9 mouse cellular contexts compared by ENCODE assay signal in genomic region chr16:32330876-32331670, GRCm38 (mm10). TPM values are rescaled to one million over a fixed set of nuclear protein-coding genes. Genes with fewer than 3 reads are reported as not detected.
DNase-seq lines count a peak whose midpoint lies in the region; ATAC-seq and TF ChIP-seq lines count a peak whose summit lies in the region.
"Had no signal": no experiment of that assay in that cellular context is flagged by ENCODE, and none has a peak within 500 bp of the region (broad histone marks: within the 10 kb centered on the region; RNA-seq: fewer than 3 reads in every experiment).

No protein-coding gene starts in this region.

- H3K27me3 ChIP-seq in embryonic facial prominence, embryonic 12.5 days, result no peaks in the 10 kb centered on the region
- no peaks in the 10 kb centered on the region for H3K27me3 ChIP-seq in hindbrain, embryonic 15.5 days
- no peaks in the 10 kb centered on the region for H3K27me3 ChIP-seq in myocyte (ENCODE audit: control insufficient read depth, insufficient read depth, insufficient read length)

- H3K9ac ChIP-seq in embryonic facial prominence, embryonic 12.5 days, result no peak overlapping the region
- peak overlapping the region; percentile 41; the same call in 1 of the 2 replicates for H3K9ac ChIP-seq in hindbrain, embryonic 15.5 days

- H3K36me3 ChIP-seq in embryonic facial prominence, embryonic 12.5 days, result no peaks in the 10 kb centered on the region
- H3K36me3 ChIP-seq in hindbrain, embryonic 15.5 days, result no peaks in the 10 kb centered on the region
- H3K36me3 ChIP-seq in myocyte (ENCODE audit: control insufficient read depth, insufficient read depth), result no peaks in the 10 kb centered on the region

- WGBS in embryonic facial prominence, embryonic 12.5 days, result 49% methylated on average over 9 of the region's 9 CpGs
- 62% methylated on average over 9 of the region's 9 CpGs for WGBS in hindbrain, embryonic 15.5 days

- H3K79me2 ChIP-seq in myocyte (ENCODE audit: control insufficient read depth, insufficient read depth), result peaks cover 31% of the 10 kb centered on the region

- H3K9me3 ChIP-seq in embryonic facial prominence, embryonic 12.5 days, result no peaks in the 10 kb centered on the region
- no peaks in the 10 kb centered on the region for H3K9me3 ChIP-seq in hindbrain, embryonic 15.5 days

- H3K4me2 ChIP-seq in embryonic facial prominence, embryonic 12.5 days (replicated peaks), result peak overlapping the region; percentile 51
- peak overlapping the region; percentile 56 for H3K4me2 ChIP-seq in hindbrain, embryonic 15.5 days
- H3K4me2 ChIP-seq in myocyte (ENCODE audit: low read depth), result peak overlapping the region; percentile 73

- H3K4me1 ChIP-seq in embryonic facial prominence, embryonic 12.5 days, result 0 out of 2 replicates have a peak, but pooled peaks cover 3% of the 10 kb centered on the region
- H3K4me1 ChIP-seq in hindbrain, embryonic 15.5 days (replicated peaks), result peaks cover 31% of the 10 kb centered on the region

- no peak for ATAC-seq in embryonic facial prominence, embryonic 12.5 days (ENCODE audit: insufficient number of reproducible peaks, insufficient read depth, low FRiP score, low TSS enrichment)
- no peak for ATAC-seq in hindbrain, embryonic 15.5 days (ENCODE audit: low FRiP score, low read depth)
- no peak for ATAC-seq in inflammation-experienced regulatory T-cells, adult 6 months

- no peak for TF ChIP-seq POLR2A in myocyte (IDR thresholded peaks at IDR 0.05; ENCODE audit: insufficient read length, low read depth)

- DNase-seq in kidney, postnatal 4 days, result peak; percentile 49 to 61
- no peak for DNase-seq in kidney, adult 9 months
- DNase-seq in retina, postnatal 1 day, result no peak
- DNase-seq in left cerebral cortex, adult 18-20 months (ENCODE audit: low spot score in 2 of 2), result no peak

- H3K4me3 ChIP-seq in embryonic facial prominence, embryonic 12.5 days, result peak overlapping the region; percentile 99
- H3K4me3 ChIP-seq in hindbrain, embryonic 15.5 days, result peak overlapping the region; percentile 72
- H3K4me3 ChIP-seq in myocyte, result peak overlapping the region; percentile 88

- peak overlapping the region; percentile 69; the same call in 1 of the 2 replicates for H3K27ac ChIP-seq in embryonic facial prominence, embryonic 12.5 days
- H3K27ac ChIP-seq in hindbrain, embryonic 15.5 days (replicated peaks), result peak overlapping the region; percentile 93; the same call in 1 of the 2 replicates

- no peak overlapping the region for H3ac ChIP-seq in myocyte (ENCODE audit: control insufficient read depth, insufficient read length)

TF ChIP-seq in myocyte, 11 proteins besides CTCF, POLR2A, EP300 and RAD21:
- TF ChIP-seq TCF12 (IDR thresholded peaks at IDR 0.05; ENCODE audit: insufficient read depth, poor library complexity, severe bottlenecking) (no peak), TCF3 (IDR thresholded peaks at IDR 0.05; ENCODE audit: insufficient read length, low read depth) (no peak), USF1 (IDR thresholded peaks at IDR 0.05; ENCODE audit: low read depth) (no peak), CEBPB (IDR thresholded peaks at IDR 0.05; ENCODE audit: insufficient read depth, poor library complexity, severe bottlenecking) (no peak), REST (IDR thresholded peaks at IDR 0.05; ENCODE audit: insufficient read depth, insufficient read length) (no peak), POLR2AphosphoS2 (IDR thresholded peaks at IDR 0.05; ENCODE audit: insufficient read length, low read depth) (no peak), MYOG (IDR thresholded peaks at IDR 0.05; ENCODE audit: control insufficient read depth in 1 of 3, insufficient read depth in 1 of 3, insufficient read length in 2 of 3, low read depth in 2 of 3) (no peak), MAX (IDR thresholded peaks at IDR 0.05; ENCODE audit: low read depth) (no peak), MYOD1 (IDR thresholded peaks at IDR 0.05; ENCODE audit: control insufficient read depth in 1 of 3, insufficient read length in 2 of 3, low read depth in 2 of 3) (no peak), SRF (IDR thresholded peaks at IDR 0.05; ENCODE audit: control insufficient read depth, insufficient read length, low read depth) (no peak), E2F4 (IDR thresholded peaks at IDR 0.05; ENCODE audit: insufficient read depth) (no peak)

RNA-seq across cellular contexts. Expression of gene Ubxn7, which starts 1.0 kb away (rescaled TPM):
- 31.9 and 33.2 TPM in 2 replicates for polyA plus RNA-seq in embryonic facial prominence, embryonic 12.5 days (2016; fragmentation: Nextera tagmentation; extraction: Ambion mirVana)
- 19.1 and 23.0 TPM in 2 replicates for polyA plus RNA-seq in hindbrain, embryonic 15.5 days (2015; fragmentation: Nextera tagmentation; extraction: Ambion mirVana)
- 11.9 TPM for polyA plus RNA-seq in myocyte (2012; fragmentation: generic; extraction: Trizol)
- 10 to 100 TPM; 10.3 to 21.6 (median 16.3) TPM for polyA plus RNA-seq in inflammation-experienced regulatory T-cells, adult 6 months (2017; shearing (Covaris generic))
- total RNA-seq in left cerebral cortex, adult 18-20 months (2021), result 10 to 100 TPM; 48.1 to 51.9 TPM

RNA-seq across cellular contexts. Expression of gene Rnf168, which starts 53.8 kb away (rescaled TPM):
- polyA plus RNA-seq in embryonic facial prominence, embryonic 12.5 days (2016; fragmentation: Nextera tagmentation; extraction: Ambion mirVana), result 33.8 and 41.8 TPM in 2 replicates
- 26.9 TPM in 2 replicates for polyA plus RNA-seq in hindbrain, embryonic 15.5 days (2015; fragmentation: Nextera tagmentation; extraction: Ambion mirVana)
- 4.5 TPM for polyA plus RNA-seq in myocyte (2012; fragmentation: generic; extraction: Trizol)
- 10 to 100 TPM in 2 of 3 experiments, 1 to 10 TPM in 1; 7.9 to 11.2 (median 10.6) TPM for polyA plus RNA-seq in inflammation-experienced regulatory T-cells, adult 6 months (2017; shearing (Covaris generic))
- 10 to 100 TPM; 26.9 to 27.3 TPM for total RNA-seq in left cerebral cortex, adult 18-20 months (2021)

RNA-seq across cellular contexts. Expression of gene Smco1, which starts 59.8 kb away (rescaled TPM):
- polyA plus RNA-seq in embryonic facial prominence, embryonic 12.5 days (2016; fragmentation: Nextera tagmentation; extraction: Ambion mirVana), result 0.15 TPM in 1 of 2 replicates, not detected in the other
- polyA plus RNA-seq in hindbrain, embryonic 15.5 days (2015; fragmentation: Nextera tagmentation; extraction: Ambion mirVana), result not detected in 2 replicates
- not detected for polyA plus RNA-seq in myocyte (2012; fragmentation: generic; extraction: Trizol)
- polyA plus RNA-seq in inflammation-experienced regulatory T-cells, adult 6 months (2017; shearing (Covaris generic)), result not detected
- under 1 TPM; 0.23 to 0.35 TPM for total RNA-seq in left cerebral cortex, adult 18-20 months (2021)
- polyA plus RNA-seq: activated CD4-positive, CD25-positive, alpha-beta regulatory T cell, adult 4 months had no signal

Comparison
In these comparisons a context has a peak if more than half of its experiments do, and no peak if none do; other contexts are left out.
1. DNase-seq: peak in kidney, postnatal 4 days (2 of 2); none in kidney, adult 9 months (single experiment), retina, postnatal 1 day (single experiment) and left cerebral cortex, adult 18-20 months (0 of 2).
2. Peak in every context shown above with its lines, with median percentiles within 50 percentile points of each other: H3K4me2 ChIP-seq and H3K4me3 ChIP-seq.